Mouse (Mus musculus) ES-CJ7 (cell line): Measurements from ENCODE around the gene Tekt3.

Source experiments
- DNase-seq: peaks from one replicate; pipeline ENCODE4 v3.0.0; 2011; ENCODE audit warnings: low read depth, low spot score

Gene Tekt3

DNA sequence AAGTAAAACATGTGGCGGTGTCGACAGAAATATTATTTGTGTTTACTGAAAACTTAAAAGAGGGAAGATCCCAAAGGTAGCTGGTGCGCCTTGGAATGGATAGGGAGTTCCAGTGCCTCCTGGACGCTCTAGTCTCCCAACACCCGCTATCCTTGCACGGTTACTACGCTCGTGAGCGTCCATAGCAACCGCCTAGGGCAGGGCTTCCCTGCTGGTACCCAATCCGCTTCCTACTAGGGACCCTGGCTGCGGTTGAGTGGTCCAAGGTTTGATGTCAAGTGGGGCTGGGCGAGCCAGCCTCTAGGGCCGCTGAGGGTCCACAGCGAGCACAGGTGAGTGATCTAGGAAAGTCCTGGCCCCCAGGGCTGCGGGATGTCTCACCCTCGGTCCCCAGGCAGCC lies at the start of gene Tekt3:
Gene Tekt3 (plus strand): TSS at position 209 of the 400 bp plus-strand sequence.
- DNase-seq: peak; percentile 40

DNA sequence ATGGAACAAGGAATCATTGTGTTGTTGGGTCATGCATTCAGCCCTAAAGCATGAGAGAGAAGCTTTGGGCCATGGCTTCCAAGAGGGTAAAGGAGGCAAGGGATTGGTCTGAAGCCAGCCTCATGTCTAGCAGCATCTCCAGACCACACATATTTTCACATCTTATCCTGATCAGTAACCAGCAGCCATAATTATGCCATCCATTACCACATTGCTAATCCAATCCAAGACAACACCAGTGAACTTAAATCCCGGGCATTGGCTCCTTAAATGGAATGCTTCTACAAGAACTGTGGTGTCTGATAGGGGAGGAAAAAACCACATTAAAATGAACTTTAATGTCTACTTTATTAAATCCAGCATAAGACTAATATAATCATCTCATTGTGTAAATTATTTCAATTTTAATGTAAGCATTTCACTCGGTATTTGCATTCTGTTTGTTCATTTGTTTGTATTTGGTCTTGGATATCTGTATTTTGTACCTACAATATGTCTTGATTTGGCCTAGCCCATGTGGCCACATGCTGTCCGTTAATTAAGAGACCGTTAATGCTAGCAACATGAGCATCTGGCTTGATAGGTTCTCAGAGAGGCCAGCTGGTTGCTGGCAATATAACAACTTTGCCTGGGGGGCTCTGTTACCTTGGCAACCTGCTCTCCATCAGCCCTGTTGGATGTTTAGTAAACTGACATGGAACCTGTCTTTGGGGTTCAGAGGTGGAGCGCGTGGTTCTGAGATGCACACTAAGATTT lies 43.9 kb upstream of the Tekt3 start:
- no peak for DNase-seq

DNA sequence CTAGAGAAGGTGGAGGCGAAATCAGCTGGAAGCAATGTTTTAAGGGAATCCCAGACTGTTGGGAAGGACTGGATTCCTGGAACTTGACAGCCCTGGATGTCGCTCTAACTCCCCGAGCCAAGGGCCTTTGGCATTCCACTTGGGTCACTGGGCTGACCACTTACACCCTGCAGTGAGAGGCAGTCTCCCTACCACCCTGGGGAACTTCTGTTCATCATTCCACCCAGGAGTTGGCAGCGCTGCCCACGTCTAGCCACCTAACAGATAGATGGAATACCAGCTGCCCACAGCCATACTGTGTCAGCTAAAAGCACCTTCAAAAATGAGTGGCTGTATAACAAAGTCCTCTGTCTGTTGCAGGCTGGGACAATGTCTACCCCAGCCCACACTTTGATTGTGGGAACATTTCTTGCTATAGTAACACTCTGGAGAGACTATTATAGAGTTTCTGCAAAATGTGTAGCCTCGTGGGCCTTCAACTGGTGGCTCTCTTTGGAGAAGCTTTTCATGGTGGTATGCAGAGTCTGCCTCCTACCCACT lies 43.3 kb upstream of the Tekt3 start:
- DNase-seq: no peak

DNA sequence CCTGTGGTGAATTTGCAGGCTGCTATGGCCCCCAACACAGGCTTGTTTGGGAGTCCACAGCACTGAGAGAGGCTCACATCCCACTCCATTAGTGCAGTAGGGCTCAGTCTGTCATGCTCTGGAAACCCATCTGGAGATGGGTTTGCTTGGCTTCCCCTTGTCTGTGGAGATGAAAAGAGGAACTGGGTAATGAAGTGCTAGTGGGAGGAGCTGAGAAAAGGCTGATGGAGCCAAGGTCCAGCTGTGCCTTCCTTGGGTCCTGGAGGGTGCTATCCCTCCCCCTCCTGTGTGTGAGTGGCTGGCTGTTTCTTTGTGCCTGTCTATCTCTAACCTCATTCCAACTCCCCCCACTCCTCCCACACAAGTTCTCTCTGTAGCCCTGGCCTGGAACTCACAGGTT lies 40.8 kb upstream of the Tekt3 start:
- no peak for DNase-seq

DNA sequence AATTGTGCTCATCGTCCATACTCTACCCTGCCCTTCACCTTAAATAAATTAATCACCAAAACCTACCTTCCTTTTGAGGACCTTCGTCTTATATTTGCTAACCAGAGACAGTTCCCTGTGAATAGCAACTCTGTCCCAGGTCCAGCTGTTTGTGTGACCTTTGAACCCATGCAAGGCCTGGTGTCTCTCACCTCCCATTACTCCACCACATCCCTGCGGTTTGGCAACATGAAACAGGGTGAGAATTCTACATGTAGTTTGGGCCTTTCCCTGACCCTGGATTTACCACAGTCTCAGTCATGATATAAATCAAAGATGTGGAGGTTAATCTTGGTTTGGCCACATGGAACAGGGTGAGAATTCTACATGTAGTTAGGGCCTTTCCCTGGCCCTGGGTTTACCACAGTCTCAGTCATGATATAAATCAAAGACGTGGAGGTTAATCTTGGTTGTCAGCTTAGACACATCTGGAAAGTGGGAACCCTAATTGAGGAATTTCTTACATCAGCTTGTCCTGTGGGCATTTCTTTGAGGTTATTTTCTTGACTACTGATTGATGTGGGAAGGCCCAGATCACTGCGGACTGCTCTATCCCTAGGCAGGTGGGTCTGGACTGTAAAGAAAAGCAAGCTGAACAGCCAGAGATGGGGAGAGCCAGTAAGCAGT lies 40.2 kb upstream of the Tekt3 start:
- DNase-seq: no peak

DNA sequence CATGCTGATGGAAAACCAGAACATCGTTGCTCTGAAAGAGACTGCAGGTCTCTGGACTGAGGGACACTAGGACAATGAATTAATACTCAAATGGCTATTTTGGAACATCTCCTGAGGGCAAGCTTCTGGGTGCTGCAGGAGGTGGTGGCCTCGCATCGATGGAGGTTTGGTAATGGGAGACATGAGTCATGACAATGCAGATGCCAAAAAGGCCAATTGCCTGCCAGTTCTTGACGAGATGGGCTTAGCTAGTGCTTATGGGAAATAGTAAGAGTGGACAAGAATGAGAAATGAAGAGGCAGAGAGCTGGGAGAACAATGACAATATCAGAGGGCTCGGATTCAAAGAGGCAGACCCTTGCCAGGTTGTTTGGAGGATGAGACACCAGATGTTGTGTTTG lies 38.0 kb upstream of the Tekt3 start:
- DNase-seq: no peak

DNA sequence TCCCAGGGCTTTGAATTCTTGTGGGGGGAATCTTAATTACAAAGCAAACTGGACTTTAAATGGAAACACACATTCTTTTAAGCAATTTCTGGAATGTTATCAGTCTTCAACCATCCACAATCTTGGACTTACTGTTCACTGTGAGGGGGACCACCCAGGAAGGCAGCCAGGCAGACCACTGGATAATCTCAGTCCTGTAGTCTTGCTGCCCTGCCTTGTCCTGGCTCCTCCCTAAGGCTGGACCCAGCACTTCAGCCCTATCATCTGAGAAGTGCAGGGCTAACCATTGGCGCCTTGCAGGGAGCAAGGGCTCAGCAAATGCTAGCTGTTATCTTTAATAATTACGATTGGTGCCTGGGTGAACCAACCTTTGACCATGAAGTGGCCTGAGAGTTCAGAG lies 37.3 kb upstream of the Tekt3 start:
- DNase-seq: no peak

DNA sequence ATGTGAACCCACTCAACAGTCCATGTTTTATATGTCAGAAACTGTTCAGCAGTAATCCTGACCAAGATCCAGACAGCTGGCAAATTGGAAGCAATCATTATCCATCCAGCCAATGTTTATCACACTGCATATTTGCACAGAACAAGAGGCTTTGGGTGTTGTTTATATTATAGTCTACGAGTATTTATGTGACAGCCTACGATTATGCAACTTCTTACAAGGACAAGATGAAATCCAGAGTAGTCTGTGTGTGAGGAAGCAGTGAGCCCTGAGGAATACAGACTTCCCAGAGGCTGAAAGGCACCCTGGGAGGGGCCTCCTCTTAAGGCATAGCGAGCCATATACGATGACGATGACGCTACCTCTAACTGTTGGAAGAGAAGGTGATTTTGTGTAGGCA lies 36.0 kb upstream of the Tekt3 start:
- DNase-seq: no peak

DNA sequence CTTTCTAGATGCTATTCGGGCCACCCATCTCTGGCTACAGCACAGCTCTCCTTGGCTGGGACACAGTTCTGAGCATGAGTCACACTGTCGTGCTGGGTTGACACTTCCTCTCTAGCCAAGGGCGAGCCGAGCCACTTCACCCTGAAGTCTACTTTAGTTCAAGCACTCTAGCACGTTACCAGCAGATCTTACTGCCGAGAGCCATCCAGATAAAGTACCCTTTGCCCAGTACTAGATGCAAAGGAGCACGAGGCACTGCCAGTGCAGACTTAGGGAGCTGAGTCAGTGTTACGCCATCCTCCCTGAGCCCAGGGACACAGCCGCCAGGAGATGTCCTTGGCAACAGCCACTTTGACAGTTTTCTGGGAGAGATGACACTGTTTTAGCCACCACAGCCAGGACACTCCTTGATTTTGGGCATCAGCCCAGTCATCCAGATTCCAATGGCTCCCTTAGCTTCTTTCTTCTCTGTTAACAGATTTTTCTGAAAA lies 34.8 kb upstream of the Tekt3 start:
- DNase-seq: no peak

DNA sequence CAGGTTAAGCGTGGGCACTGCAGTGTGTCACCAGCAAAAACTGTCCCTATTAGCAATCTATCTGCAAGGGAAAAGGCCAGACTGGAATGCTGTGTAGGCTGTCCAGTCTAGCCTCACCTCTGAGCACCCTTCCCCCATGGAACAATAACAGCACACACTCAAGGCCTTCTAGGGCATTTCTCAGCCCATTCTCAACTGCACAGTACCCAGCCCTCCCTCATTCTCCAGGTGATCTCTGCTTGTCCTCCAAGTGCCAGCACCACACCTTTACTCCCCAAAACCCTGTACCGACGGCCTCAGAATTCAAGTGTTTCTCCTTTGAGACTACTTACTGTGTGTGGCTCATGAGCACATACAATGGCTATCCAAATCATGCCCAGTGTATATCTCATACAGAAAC lies 33.3 kb upstream of the Tekt3 start:
- no peak for DNase-seq

DNA sequence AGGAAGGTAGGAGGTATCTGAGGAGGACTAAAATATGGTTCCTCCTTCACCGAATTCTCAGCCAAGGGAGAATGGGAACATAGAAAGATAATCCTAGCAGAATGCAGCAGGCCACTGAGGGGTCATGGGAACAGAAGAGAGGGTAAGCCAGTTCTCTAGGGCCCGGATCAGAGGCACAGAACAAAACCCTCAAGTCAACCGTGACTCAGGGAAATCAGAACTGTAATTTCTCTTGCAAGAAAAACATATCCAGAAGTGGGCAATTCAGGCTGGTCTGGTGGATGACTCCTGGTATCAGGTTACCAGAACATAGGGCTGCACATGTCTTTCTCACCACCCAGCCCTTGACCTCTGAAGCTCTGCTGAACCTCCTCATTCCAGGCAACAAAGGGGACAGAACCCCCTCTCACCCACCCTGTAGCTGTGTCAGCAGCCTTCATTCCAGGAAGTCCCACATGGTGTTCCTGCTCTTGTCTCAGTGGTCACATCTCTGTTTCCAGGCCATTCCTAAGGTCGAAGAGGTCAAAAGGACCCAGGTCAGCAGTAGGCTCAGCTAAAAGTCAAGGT lies 32.2 kb upstream of the Tekt3 start:
- no peak for DNase-seq

DNA sequence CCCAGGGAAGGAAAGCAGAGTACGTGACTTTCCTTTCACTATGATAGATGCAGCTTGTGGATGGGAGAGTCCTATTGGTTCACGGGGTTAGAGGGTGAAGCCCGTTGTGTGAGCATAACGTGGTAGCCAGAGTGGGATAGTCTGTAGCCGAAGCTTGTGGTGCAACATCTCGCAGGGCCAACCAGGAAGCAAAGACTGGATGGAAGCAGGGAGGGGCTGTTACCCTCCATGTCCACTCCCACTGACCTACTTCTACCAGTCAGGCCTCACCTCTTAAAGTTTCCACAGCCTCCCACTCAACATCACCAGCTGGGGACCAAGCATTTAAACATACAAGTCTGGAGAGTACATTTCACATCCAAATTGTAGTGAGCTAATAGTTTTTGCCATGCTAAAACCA lies 31.7 kb upstream of the Tekt3 start:
- DNase-seq: no peak

DNA sequence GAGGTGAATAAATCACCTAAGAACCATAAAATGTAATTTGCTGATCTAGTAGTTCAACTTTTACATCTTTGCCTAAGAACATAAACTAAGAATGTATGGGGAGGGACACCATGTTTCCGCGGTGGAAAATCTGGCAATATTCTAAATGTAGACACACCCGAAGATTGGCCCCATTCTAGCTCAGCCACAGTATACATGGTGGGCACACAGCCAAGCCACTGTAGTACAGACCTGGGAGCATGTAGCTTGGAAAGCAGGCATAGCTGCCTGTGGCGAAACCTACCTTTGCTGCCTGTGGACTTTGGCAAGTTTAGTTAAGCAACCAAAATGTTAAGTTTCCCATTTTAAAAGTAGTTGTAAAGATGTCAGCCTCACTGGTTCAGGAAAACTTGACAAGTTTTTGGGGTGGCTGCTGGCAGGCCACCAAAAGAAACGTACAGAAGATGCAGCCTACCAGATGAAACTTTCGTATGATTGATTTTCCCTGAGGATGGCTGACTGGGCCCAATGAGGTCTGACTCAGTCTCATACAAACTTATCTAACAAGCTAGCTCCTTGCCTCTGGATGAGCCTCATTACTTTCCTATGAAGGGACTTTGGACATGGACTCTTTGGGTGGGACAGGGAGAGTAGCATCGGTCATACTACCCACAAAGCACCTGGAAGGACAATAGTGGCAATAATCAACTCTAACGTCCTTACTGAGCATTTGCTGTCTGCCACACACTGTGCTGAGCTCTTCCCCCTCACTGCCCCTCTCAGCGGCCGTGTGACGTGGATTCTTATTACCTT lies 25.8 kb upstream of the Tekt3 start:
- DNase-seq: no peak

DNA sequence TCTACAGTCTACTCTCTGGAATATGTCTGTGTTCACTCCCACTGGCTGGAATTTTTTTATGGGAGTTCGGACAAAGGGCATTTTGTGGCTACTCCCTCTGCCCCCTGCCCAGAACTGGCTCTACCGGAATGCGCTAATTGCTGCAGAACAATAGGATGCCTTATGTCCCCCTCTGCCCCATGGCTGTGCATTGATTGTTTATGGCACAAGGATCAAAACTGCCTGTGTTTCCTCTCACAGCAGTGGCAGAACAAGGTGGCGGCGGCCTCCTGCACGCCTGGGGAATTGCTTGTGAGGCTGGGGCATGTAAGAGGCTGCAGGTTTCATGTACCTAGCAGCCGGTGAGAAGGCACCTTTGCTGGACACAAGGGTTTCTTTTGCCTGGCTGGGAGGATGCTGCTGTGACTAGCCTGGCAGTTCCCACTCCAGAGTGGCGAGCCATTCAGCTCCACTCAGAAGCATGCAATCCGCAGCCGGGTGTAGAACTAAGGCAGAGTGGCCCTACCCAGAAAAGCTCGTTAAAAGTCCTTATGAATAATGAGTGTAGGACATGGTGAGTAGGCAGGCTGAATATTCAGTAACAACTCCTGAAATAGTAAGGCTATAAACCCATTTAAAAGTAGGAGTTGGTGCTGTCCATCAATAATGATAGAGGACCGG lies 21.3 kb upstream of the Tekt3 start:
- peak; percentile 20 for DNase-seq

DNA sequence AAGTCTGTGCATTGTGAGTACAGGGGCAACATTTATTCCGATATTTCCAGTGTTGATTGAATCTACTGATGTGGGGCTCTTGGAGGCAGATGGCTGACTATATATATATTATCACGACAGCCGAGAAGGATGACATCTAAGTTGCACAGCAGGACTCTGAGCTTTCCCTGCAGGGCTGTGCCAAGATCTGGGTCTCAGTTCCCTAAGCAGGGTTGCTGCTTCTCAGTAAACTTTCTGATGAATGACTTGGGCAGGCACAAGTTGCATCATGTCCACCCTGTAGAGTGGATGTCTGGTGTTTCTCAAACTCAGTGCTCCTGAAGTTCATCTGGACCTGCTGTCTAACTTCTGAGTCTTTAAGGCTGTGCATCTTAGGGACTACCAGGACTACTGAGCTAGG lies 15.7 kb upstream of the Tekt3 start:
- DNase-seq: no peak

DNA sequence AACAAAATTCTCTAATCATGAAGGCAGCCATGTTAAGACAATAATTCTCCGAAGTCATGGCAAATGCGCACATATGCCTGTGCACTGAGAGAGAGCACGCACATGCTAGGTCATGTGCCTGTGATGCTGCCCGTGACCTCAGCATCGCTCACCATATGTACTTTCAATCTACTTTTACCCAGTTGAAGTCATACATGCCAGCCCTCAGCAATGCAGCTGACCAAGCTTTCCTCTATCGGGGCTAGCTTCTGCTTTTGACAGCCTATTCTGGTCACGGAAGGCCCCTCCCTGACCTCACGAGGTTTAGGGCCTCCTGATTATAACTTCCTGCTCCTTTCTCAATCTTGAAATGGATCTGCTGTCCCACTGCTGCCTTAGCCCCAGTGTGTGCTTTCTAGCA lies 15.1 kb upstream of the Tekt3 start:
- DNase-seq: no peak

DNA sequence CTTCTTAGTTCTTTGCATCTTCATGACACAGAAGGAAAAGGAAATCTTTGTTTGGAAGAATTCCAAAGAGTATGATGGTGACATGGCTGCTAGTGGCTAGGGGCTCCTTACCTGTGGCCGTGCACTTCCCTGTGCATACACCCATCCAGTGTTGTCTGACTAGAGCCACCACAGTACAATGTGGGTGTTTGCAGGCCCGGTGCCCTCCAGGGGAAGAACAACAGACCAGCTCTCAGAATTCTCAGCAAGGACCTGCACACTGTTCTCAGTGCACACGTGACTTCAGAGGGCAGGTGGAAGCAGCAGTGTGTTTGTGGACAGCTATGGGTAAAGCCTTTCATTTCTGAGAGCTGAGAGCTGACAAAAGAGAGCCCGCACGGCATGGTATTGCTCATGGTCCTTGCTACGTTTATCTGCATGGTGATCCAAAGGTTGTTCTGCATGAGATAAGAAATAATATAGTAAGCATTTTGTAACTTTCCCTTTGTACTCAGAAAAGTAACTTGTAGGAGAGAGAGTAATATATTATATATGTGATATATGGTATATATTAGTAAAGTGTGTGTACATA lies 11.0 kb upstream of the Tekt3 start:
- no peak for DNase-seq

DNA sequence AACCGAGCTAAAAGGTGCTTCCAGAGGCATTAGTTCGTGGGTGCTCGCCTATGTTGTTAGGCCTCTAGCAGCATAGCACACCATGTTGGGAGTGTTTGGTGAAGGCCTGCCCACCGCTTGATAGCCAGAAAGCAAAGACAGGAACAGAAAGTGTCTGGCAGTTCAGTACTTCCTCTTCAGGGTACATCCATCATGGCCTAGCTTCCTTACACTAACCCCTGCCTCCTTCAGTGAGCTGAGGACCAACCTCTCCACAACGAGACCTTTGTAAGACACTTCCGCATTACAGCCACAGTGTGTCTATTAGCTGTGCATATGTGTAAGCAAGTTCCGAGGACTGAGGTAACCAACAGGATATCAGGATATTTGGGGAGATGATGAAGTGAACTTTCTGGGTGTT lies 10.4 kb upstream of the Tekt3 start:
- no peak for DNase-seq

DNA sequence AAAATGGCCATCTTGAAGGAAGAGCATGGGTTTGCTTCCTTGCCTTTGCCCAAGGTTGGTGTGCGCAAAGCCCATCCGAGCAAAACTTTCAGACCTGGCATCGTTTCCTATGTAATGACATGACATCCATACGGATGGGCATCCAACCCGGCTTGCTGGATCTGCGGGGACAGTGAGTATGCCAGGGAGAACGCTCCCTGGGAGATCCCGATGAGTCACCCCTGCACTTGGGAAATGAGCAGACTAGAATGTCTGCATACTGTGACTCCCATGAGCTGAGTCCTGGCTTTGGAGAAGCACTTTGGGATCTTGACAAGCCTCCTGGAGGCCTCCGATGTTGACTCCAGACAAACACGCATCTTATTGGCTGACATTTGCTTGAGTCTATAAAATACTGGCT lies 9.5 kb upstream of the Tekt3 start:
- DNase-seq: no peak

DNA sequence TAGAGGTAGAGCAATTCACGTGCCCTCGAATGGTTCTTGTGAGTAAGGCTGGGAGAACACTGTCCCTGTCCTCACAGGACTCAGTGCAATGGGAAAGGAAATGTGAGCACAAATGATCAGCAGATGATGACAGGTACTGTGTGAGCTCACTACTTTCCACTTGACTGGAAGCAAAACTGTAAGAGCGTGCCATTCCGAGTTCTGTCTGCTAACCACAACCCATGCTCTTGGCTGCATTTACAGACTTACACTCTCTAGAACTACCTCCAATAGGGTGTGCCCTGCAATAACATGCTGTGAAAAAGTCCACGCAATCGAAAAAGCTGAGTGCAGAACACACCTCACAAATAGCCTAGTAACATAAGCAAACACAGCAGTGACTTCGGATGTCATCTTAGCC lies 5.9 kb upstream of the Tekt3 start:
- no peak for DNase-seq

DNA sequence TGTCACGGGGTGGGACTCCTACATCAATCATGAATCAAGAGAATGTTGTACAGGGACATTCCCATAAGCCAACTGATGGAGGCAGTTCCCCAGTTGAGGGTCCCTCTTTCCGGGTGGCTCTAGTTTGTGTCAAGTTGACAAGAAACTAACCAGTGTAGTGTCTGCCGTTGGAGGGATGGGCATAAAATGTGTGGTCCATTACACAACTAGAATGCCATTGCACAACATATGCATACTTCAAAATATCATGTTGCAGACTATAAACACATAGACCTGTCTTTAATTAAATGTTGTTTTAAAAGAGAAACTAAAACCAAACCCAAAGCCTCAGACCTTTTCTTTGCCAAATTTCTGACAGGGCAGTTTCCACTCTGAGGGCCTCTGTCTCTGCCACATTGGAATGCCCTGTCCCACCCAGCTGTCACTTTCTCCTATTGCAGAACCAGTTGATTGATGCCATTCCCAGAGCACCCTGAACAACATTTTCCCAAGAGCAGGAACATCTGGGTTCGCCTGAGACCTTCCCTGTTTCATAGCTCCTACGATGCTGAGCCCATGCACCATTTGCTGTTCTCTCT lies 3.0 kb upstream of the Tekt3 start:
- no peak for DNase-seq
